Mouse (Mus musculus) liver, postnatal 0 days (tissue): ENCODE data around the gene Stra8.

ENCODE experiments used
- CTCF ChIP-seq: sonication (generic); IDR thresholded peaks from 2 replicates; pipeline ENCODE4 v1.5.1; 2016; ENCODE audit warnings: antibody characterized with exemption, low read depth
- EP300 ChIP-seq: IDR thresholded peaks from 2 replicates; pipeline ENCODE4 v1.6.1; 2016; ENCODE audit warnings: antibody characterized with exemption, low read depth, mild to moderate bottlenecking

DNA sequence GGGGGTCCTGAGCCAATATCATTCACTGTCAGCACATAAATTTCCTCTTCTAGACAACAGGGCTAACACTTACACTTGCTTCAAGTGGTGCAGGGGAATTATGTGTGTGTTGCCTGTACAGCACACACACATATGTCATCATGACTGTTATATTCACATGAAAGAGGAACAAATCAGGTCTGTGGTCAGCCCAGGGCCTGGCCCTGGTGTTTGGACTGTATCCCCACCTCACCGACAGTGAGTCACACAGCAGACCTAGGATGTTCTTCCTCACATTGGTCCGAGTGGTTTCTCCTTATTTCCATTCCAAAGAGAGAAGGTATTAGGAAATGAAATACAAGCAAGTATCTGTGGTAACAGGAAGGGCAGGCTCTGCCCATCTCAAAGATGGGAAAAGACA is 44.6 kb downstream of the Stra8 start:
- TF ChIP-seq CTCF, result no peak
- no peak for TF ChIP-seq EP300
